Mouse (Mus musculus) midbrain, embryonic 11.5 days (tissue): Measurements from ENCODE around the gene Tmem184a. TPM values are rescaled to one million over a fixed set of nuclear protein-coding genes. Genes with fewer than 3 reads are reported as not detected.
A peak's percentile ranks its signal among the peaks of the same experiment; 100 is the strongest.

Experiments used
- ATAC-seq: fragments of 200-750 bp; cut with Nextera tagmentation; 2 replicates; pipeline ENCODE4 v1.8.0; 2017; ENCODE audit warnings: moderate TSS enrichment, moderate library complexity; ENCODE audit not compliant: low FRiP score
- DNase-seq: peaks from one replicate; pipeline ENCODE4 v3.0.0; 2015; ENCODE audit warnings: low spot score; ENCODE audit errors: missing footprints
- H3K27ac ChIP-seq: fragments of 300-500 bp; sonication (generic); 2 replicates; pipeline ENCODE4 v1.5.1; 2014; ENCODE audit warnings: low read depth, low read length
- H3K27me3 ChIP-seq: fragments of 300-500 bp; sonication (generic); 2 replicates; pipeline ENCODE4 v1.6.1; 2014; ENCODE audit warnings: mild to moderate bottlenecking, low read length, moderate library complexity, mixed read lengths; ENCODE audit not compliant: control insufficient read depth, insufficient read depth
- H3K36me3 ChIP-seq: fragments of 300-500 bp; sonication (generic); 2 replicates; pipeline ENCODE4 v1.6.1; 2014; ENCODE audit warnings: mild to moderate bottlenecking, low read length, moderate library complexity, mixed read lengths; ENCODE audit not compliant: control insufficient read depth, insufficient read depth
- H3K4me1 ChIP-seq: fragments of 300-500 bp; sonication (generic); 2 replicates; pipeline ENCODE4 v1.6.1; 2014; ENCODE audit warnings: low read length; ENCODE audit not compliant: control insufficient read depth, insufficient read depth
- H3K4me2 ChIP-seq: fragments of 300-500 bp; sonication (generic); 2 replicates; pipeline ENCODE4 v1.6.1; 2014; ENCODE audit warnings: mild to moderate bottlenecking, moderate library complexity
- H3K4me3 ChIP-seq: fragments of 300-500 bp; sonication (generic); 2 replicates; pipeline ENCODE4 v1.5.1; 2014; ENCODE audit warnings: low read depth, low read length
- H3K9ac ChIP-seq: fragments of 300-500 bp; sonication (generic); 2 replicates; pipeline ENCODE4 v1.6.1; 2014; ENCODE audit warnings: low read length
- H3K9me3 ChIP-seq: fragments of 300-500 bp; sonication (generic); 2 replicates; pipeline ENCODE4 v1.6.1; 2016; ENCODE audit warnings: low read length; ENCODE audit not compliant: control insufficient read depth
- WGBS: fragments of 180-500 bp; shearing (Covaris S2); extraction: QIAGEN DNeasy Blood & Tissue Kit; methylation state at CpG from one replicate; pipeline ENCODE4 v1.1.7; 2014; 5-methylcytosine and 5-hydroxymethylcytosine counted together
- microRNA-seq: library from miRNA; unstranded; fragments of <30 nt; microRNA quantifications from one replicate; pipeline ENCODE4, GENCODE M21; 2017
- polyA plus RNA-seq: library from polyadenylated mRNA; unstranded; fragments of >200 nt; fragmentation: Nextera tagmentation; extraction: Ambion mirVana; gene quantifications from 2 replicates; pipeline ENCODE4 v1.2.1, GENCODE M21; 2014

Gene Tmem184a
- polyA plus RNA-seq, 1 experiment from 2014 or later, result 0.60 TPM

GRCm38 (mm10) chr5:139758096-139758495, 61.6 kb downstream of the Tmem184a start:
- ATAC-seq, result no peak
- Histone ChIP-seq H3K9me3 (no peaks in the 10 kb centered on the region), H3K36me3 (peaks cover 24% of the 10 kb centered on the region)

GRCm38 (mm10) chr5:139756586-139756985, 63.1 kb downstream of the Tmem184a start:
- Histone ChIP-seq H3K4me1 (no peaks in the 10 kb centered on the region), H3K4me3 (no peak overlapping the region), H3K4me2 (no peak overlapping the region), H3K36me3 (peaks cover 17% of the 10 kb centered on the region; the same call in 1 of the 2 replicates), H3K27me3 (no peaks in the 10 kb centered on the region), H3K9me3 (no peaks in the 10 kb centered on the region), H3K27ac (no peak overlapping the region), H3K9ac (no peak overlapping the region)
- 92% methylated on average over 2 of the region's 2 CpGs for WGBS
- no peak for DNase-seq
- no peak for ATAC-seq

More at GRCm38 (mm10) chr5:139758096-139758495, 61.6 kb downstream of the Tmem184a start:
- H3K9ac ChIP-seq, result no peak overlapping the region
- no peak overlapping the region for H3K4me2 ChIP-seq
- DNase-seq, result no peak
- no peaks in the 10 kb centered on the region for H3K27me3 ChIP-seq
- no peaks in the 10 kb centered on the region for H3K4me1 ChIP-seq
- 88% methylated on average over 15 of the region's 16 CpGs for WGBS
- H3K27ac ChIP-seq, result no peak overlapping the region
- H3K4me3 ChIP-seq, result no peak overlapping the region

- Histone ChIP-seq H3K4me3 (no peak overlapping the region), H3K9ac (no peak overlapping the region), H3K36me3 (peaks cover 17% of the 10 kb centered on the region), H3K27ac (no peak overlapping the region), H3K4me1 (no peaks in the 10 kb centered on the region), H3K4me2 (no peak overlapping the region), H3K27me3 (no peaks in the 10 kb centered on the region), H3K9me3 (no peaks in the 10 kb centered on the region)
- 88% methylated on average over 12 of the region's 12 CpGs for WGBS
- ATAC-seq (no peak), DNase-seq (no peak)
Observed at GRCm38 (mm10) chr5:139756135-139756534, 63.6 kb downstream of the Tmem184a start.

- Histone ChIP-seq H3K36me3 (peaks cover 17% of the 10 kb centered on the region), H3K27ac (no peak overlapping the region), H3K4me1 (no peaks in the 10 kb centered on the region), H3K9ac (no peak overlapping the region), H3K9me3 (no peaks in the 10 kb centered on the region), H3K4me3 (no peak overlapping the region), H3K4me2 (no peak overlapping the region), H3K27me3 (no peaks in the 10 kb centered on the region)
- ATAC-seq (no peak; the same call in 1 of the 2 replicates), DNase-seq (peak; percentile 92)
- 38% methylated on average over 12 of the region's 12 CpGs for WGBS
Observed at GRCm38 (mm10) chr5:139754753-139755152, 65.0 kb downstream of the Tmem184a start.

Small RNA genes lying within 50 kb of the gene (microRNA-seq; reads per million reads assigned to microRNA genes)
- gene Mir7037, result 0.76 reads per million

Other genes with a start within 250 kb of the Tmem184a start
- gene Micall2, start 83.6 kb downstream of the Tmem184a start, polyA plus RNA-seq, result 4.3 and 4.9 TPM in 2 replicates
- gene Ints1, start 44.2 kb downstream of the Tmem184a start, polyA plus RNA-seq, result 23.8 and 26.3 TPM in 2 replicates
- 5.0 and 5.1 TPM in 2 replicates for gene Mafk, start 28.4 kb downstream of the Tmem184a start, polyA plus RNA-seq
- gene Gm26938, start 6.5 kb upstream of the Tmem184a start, polyA plus RNA-seq, result not detected in 2 replicates
- 72.2 and 81.2 TPM in 2 replicates for gene Psmg3, start 7.0 kb upstream of the Tmem184a start, polyA plus RNA-seq
- 0.77 and 1.0 TPM in 2 replicates for gene Elfn1, start 88.0 kb upstream of the Tmem184a start, polyA plus RNA-seq